Mouse (Mus musculus) heart, adult 2 months (tissue): ENCODE measurements around the gene Pgd. TPM values are rescaled to one million over a fixed set of nuclear protein-coding genes. Genes with fewer than 3 reads are reported as not detected.

Source experiments
- DNase-seq, 2 experiments: peaks; one replicate each; pipeline ENCODE4 v3.0.0; 2021
- H3K27ac ChIP-seq: fragments of 200-600 bp; 2 replicates; pipeline ENCODE4 v1.8.1; 2022
- H3K27me3 ChIP-seq: fragments of 200-500 bp; 2 replicates; pipeline ENCODE4 v1.6.1; 2012; ENCODE audit warnings: mild to moderate bottlenecking, low read length, inconsistent platforms, mixed read lengths; ENCODE audit not compliant: control insufficient read depth, insufficient read depth
- H3K36me3 ChIP-seq: fragments of 200-500 bp; 2 replicates; pipeline ENCODE4 v1.6.1; 2012; ENCODE audit warnings: low read length, inconsistent platforms; ENCODE audit not compliant: control insufficient read depth, insufficient read depth
- H3K4me1 ChIP-seq: fragments of 200-500 bp; 2 replicates; pipeline ENCODE4 v1.6.1; 2011; ENCODE audit warnings: low read length; ENCODE audit not compliant: control insufficient read depth, insufficient read depth
- H3K4me3 ChIP-seq: fragments of 200-600 bp; 2 replicates; pipeline ENCODE4 v1.8.1; 2022
- H3K79me2 ChIP-seq: fragments of 200-500 bp; replicated peaks from 2 replicates; pipeline ENCODE4 v1.6.1; 2012; ENCODE audit warnings: mild to moderate bottlenecking, inconsistent platforms, low read length, moderate library complexity, mixed read lengths; ENCODE audit not compliant: control insufficient read depth, insufficient read depth
- H3K9ac ChIP-seq: fragments of 200-500 bp; 2 replicates; pipeline ENCODE4 v1.6.1; 2012; ENCODE audit warnings: low read depth, mild to moderate bottlenecking, control low read depth, inconsistent platforms, low read length, mixed read lengths
- CTCF ChIP-seq: fragments of 200-600 bp; IDR thresholded peaks from 2 replicates; pipeline ENCODE4 v1.8.1; 2022; ENCODE audit warnings: antibody characterized with exemption, mild to moderate bottlenecking, moderate library complexity
- EP300 ChIP-seq: fragments of 200-500 bp; IDR thresholded peaks from 2 replicates; pipeline ENCODE4 v1.6.1; 2011; ENCODE audit warnings: low read depth, low read length, control low read depth; ENCODE audit not compliant: insufficient read depth
- POLR2A ChIP-seq: fragments of 200-500 bp; IDR thresholded peaks from 2 replicates; pipeline ENCODE4 v1.6.1; 2011; ENCODE audit warnings: mild to moderate bottlenecking, low read depth, low read length, control low read depth; ENCODE audit not compliant: insufficient read depth
- WGBS: fragments of 180-500 bp; shearing (Covaris S2); methylation state at CpG from one replicate; pipeline ENCODE4 v1.1.7; 2018; 5-methylcytosine and 5-hydroxymethylcytosine counted together
- intact Hi-C: fragments of 180-260 bp; cut with DNase I; formaldehyde crosslinking; loops from one replicate; pipeline ENCODE4 v1.15.1; 2025
- polyA plus RNA-seq: library from polyadenylated mRNA; depleted of rRNA; stranded (reverse); fragments of >200 nt; gene quantifications from 2 replicates; pipeline ENCODE4 v1.2.3, GENCODE M21; 2012
- total RNA-seq, 2 experiments: library from RNA; stranded (reverse); gene quantifications; 2 replicates each; pipeline ENCODE4 v1.2.3; 2021

The Pgd gene
- total and polyA plus RNA-seq, 3 experiments = 32.8 to 44.8 (median 36.8) TPM

- Histone ChIP-seq H3K4me3 (no peak overlapping the region), H3K36me3 (no peaks in the 10 kb centered on the region), H3K27ac (no peak overlapping the region), H3K9ac (no peak overlapping the region), H3K79me2 (no peaks in the 10 kb centered on the region), H3K27me3 (no peaks in the 10 kb centered on the region), H3K4me1 (peaks cover 1% of the 10 kb centered on the region; the same call in 1 of the 2 replicates)
- DNase-seq = no peak
- intact Hi-C loops = loop anchor here (10.0 kb wide), 1 partner anchor 296 kb away; no protein-coding TSS in a partner anchor
- 74% methylated on average over 9 of the region's 9 CpGs for WGBS
- TF ChIP-seq CTCF = no peak
- no peak for TF ChIP-seq EP300
- TF ChIP-seq POLR2A = no peak
Measured at GRCm38 (mm10) chr4:149149196-149149595, 17.4 kb downstream of the Pgd start.

GRCm38 (mm10) chr4:149148084-149148483, 18.5 kb downstream of the Pgd start:
- no peak overlapping the region for H3K27ac ChIP-seq
- no peaks in the 10 kb centered on the region for H3K27me3 ChIP-seq
- H3K36me3 ChIP-seq = no peaks in the 10 kb centered on the region
- H3K9ac ChIP-seq = no peak overlapping the region
- H3K79me2 ChIP-seq = no peaks in the 10 kb centered on the region
- no peak for TF ChIP-seq CTCF
- no peak for TF ChIP-seq EP300
- TF ChIP-seq POLR2A = no peak
- H3K4me3 ChIP-seq = no peak overlapping the region
- peaks cover 1% of the 10 kb centered on the region; the same call in 1 of the 2 replicates for H3K4me1 ChIP-seq
- DNase-seq = no peak
- intact Hi-C loops = loop anchor here (10.0 kb wide), 1 partner anchor 297 kb away; no protein-coding TSS in a partner anchor
- WGBS = 61% methylated on average over 4 of the region's 4 CpGs

GRCm38 (mm10) chr4:149147528-149147927, 19.0 kb downstream of the Pgd start:
- no peaks in the 10 kb centered on the region for H3K36me3 ChIP-seq
- 88% methylated on average over 7 of the region's 7 CpGs for WGBS

DNA sequence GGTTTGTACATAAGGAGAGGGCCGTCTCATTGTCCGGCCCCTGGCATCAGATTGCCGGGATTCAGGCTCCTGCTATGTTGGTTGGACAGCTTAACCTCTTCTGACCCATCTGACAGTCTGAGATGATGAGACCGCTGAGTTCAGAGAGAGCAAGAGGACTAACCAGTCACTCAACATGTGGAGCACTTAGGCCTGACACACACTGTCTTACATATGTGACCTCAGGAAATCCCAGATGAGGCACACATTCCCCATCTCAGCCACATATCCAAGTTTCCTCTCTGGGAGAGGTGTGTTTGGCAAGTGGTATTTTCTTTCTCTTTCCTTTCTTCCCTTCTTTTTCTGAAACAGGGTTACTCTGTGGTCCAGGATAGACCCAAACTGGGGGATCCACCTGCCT, 21.4 kb downstream of the Pgd start:
- no peak for DNase-seq
- TF ChIP-seq EP300 (no peak), POLR2A (no peak), CTCF (no peak)
- Histone ChIP-seq H3K9ac (no peak overlapping the region), H3K36me3 (no peaks in the 10 kb centered on the region), H3K4me1 (peaks cover 1% of the 10 kb centered on the region; the same call in 1 of the 2 replicates), H3K4me3 (no peak overlapping the region), H3K79me2 (no peaks in the 10 kb centered on the region), H3K27me3 (no peaks in the 10 kb centered on the region), H3K27ac (no peak overlapping the region)
- intact Hi-C loops = loop anchor here (2.0 to 10.0 kb wide), 4 partner anchors 22 to 398 kb away; partner anchors contain the start of gene Pgd
- WGBS = 78% methylated on average over 4 of the region's 4 CpGs

More at GRCm38 (mm10) chr4:149147528-149147927, 19.0 kb downstream of the Pgd start:
- no peak overlapping the region for H3K4me3 ChIP-seq
- H3K9ac ChIP-seq = no peak overlapping the region
- intact Hi-C loops = loop anchor here (10.0 kb wide), 1 partner anchor 297 kb away; no protein-coding TSS in a partner anchor
- TF ChIP-seq POLR2A = no peak
- no peak for TF ChIP-seq EP300
- no peak for TF ChIP-seq CTCF
- H3K27me3 ChIP-seq = no peaks in the 10 kb centered on the region
- H3K4me1 ChIP-seq = peaks cover 1% of the 10 kb centered on the region; the same call in 1 of the 2 replicates
- H3K79me2 ChIP-seq = no peaks in the 10 kb centered on the region
- no peak for DNase-seq
- H3K27ac ChIP-seq = no peak overlapping the region

DNA sequence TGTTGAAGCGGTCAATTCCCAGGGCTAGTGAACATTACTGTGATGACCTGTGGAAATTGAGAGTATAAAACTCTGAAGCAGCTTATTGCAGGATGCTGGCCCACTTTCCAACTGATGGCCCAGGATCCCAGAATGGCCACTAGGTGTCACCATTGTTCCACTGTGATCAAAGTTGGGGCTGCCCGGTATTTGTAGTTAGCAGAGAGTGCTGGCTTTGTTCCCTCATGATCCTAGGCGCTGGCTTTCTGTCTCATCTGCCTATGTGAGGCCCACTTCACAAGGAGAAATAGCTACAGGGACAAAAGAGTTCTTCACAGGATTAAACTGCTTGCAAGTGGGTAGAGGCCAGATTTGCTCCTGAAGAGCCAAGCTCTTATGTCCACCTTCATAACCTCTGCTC, 22.1 kb downstream of the Pgd start:
- H3K27me3 ChIP-seq = no peaks in the 10 kb centered on the region
- H3K9ac ChIP-seq = no peak overlapping the region
- WGBS = 4% methylated on average over 3 of the region's 3 CpGs
- H3K36me3 ChIP-seq = no peaks in the 10 kb centered on the region
- TF ChIP-seq CTCF (peak; percentile 99; the same call in 1 of the 2 replicates), POLR2A (no peak), EP300 (peak; percentile 94)
- intact Hi-C loops = loop anchor here (2.0 to 10.0 kb wide), 4 partner anchors 22 to 398 kb away; partner anchors contain the start of gene Pgd
- peaks cover 1% of the 10 kb centered on the region; the same call in 1 of the 2 replicates for H3K4me1 ChIP-seq
- no peak overlapping the region for H3K27ac ChIP-seq
- peak; percentile 76 to 81 for DNase-seq
- H3K4me3 ChIP-seq = no peak overlapping the region
- no peaks in the 10 kb centered on the region for H3K79me2 ChIP-seq

- Histone ChIP-seq H3K9ac (no peak overlapping the region), H3K27ac (no peak overlapping the region), H3K4me1 (peaks cover 1% of the 10 kb centered on the region; the same call in 1 of the 2 replicates), H3K79me2 (no peaks in the 10 kb centered on the region), H3K36me3 (no peaks in the 10 kb centered on the region), H3K27me3 (no peaks in the 10 kb centered on the region), H3K4me3 (no peak overlapping the region)
- DNase-seq = no peak
- intact Hi-C loops = loop anchor here (10.0 kb wide), 1 partner anchor 301 kb away; no protein-coding TSS in a partner anchor
- TF ChIP-seq CTCF (no peak), POLR2A (no peak), EP300 (no peak)
- 24% methylated on average over 4 of the region's 4 CpGs for WGBS
Measured at GRCm38 (mm10) chr4:149143594-149143993, 23.0 kb downstream of the Pgd start.
